Mouse (Mus musculus): Measurements from ENCODE around the gene Fancc.

GRCm38 (mm10) chr13:63245218-63245617 lies 251.9 kb downstream of the Fancc start:
- no peak for TF ChIP-seq CTCF (IDR thresholded peaks at IDR 0.05; ENCODE audit: insufficient read depth, low read length)
- no peak for TF ChIP-seq POLR2A (IDR thresholded peaks at IDR 0.05; ENCODE audit: borderline replicate concordance, extremely low read depth, low read depth, low read length)
